Mouse (Mus musculus) ES-CJ7 (cell line): ENCODE measurements at regions not wholly inside any gene's neighbourhood (a gene's known extent, or its start where the extent isn't known, plus 50 kb on each side); places are given as distances from the start of the nearest gene placed in this dataset.

Experiments
- DNase-seq: peaks from one replicate; pipeline ENCODE4 v3.0.0; 2011; ENCODE audit warnings: low read depth, low spot score

DNA sequence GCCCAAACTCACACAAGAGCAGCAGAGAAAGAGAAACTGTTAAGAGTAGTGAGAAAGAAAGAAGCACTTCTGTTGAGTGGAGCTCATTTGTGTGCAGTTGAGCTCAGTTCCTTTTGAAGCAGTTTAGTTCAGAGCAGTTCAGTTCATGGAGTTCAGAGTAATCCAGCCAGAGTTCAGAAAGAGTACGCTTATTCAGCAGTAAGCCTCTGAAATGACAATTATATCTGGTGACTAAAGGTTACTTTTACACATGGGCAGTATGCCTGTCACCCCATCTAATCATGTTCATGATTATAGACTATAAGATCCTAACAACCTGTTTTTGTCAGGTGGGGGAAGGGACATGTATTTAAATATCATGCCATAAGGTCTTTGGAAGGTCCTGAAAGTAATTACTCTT lies 333.9 kb upstream of the Klf6 start:
- DNase-seq = no peak

DNA sequence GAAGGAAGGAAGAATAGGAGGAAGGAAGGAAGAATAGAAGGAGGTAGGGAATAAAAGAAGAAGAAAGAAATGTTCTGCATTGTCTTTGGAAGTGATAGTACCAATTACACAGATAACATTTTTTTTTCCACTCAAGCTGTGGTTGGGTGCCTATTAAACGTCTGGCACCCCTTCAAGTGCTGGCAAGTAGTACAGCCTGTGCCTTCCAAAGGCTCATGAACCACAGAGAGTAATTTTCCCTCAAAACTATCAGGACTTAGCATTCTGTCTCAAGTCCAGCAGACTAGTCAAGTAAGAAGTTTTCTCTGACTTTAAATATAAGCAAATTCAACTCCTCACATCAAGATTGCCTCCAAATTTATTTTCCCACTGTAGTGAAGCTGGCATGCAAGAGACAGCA lies 321.0 kb upstream of the Klf6 start:
- DNase-seq = no peak

DNA sequence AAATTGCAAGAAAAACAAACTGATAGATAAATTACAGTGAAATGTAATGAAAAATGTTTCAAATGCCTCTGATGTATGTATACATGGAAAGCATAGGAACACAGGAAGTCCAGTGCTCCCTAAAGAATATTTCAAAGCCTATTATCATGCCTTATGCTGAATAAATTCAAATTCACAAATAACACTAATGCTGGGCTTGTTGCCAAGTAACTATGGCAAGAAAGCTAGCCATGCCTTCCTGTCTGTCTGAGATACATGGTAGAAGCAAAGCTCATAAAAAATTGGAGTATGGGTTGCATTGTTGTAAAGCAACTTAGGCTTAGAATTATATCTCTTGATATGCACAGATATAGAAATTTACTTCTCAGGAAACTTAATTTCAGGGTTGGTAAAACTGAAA lies 315.8 kb upstream of the Klf6 start:
- no peak for DNase-seq

DNA sequence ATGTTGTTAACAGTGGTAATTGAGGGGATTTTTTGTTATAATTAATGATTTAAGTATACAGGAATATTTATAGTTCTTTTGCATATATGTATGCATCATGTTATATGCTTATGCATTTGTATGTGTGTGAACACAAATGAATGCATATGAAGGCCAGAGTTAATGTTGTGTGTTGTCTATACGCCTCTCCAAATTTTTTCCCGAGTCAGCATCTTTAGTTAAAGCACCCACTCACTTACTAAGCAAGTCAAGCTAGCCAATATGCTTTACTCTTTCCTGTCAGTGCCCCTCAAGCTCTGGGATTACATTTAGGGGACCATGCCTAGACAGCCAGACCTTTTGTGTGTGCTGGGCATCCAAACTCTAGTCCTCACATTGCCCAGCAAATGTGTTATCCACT lies 315.3 kb upstream of the Klf6 start:
- DNase-seq = no peak

DNA sequence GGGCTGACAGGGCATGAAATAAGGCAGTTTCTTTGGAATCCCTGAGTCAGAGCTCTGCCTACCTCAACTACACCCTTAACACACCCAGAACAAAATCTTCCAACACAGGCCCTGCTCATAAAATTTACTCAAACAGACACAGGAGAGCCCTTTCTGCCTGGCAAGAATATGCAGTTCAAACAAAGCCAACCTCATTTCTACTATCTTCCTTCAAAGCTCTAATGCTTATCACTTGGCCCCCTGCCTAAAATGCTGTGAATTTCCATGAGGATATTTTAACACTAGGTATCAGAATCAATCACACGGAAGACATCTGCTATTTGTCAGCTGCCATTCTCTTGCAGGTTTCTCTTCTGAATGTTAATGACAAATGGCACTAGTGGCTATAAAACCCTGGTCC lies 314.3 kb upstream of the Klf6 start:
- DNase-seq = no peak

DNA sequence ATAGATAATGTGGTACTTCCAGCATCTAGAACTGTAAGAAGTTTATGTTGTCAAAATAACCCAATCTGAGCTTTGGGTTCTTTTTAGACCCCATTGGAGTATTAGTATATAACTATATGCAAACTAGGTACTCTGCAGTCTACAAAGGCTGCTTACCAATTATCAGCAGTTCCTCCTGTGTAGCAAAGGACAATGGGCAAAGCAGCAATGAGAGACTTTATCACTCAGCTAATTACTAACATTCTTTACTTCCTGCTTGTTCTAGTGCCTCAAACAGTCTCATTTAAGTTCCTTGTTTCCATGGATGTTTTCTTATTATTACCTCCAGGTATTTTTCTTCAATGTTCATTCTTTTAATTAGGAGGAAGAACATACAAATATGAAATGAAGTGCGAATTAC lies 312.5 kb upstream of the Klf6 start:
- no peak for DNase-seq

DNA sequence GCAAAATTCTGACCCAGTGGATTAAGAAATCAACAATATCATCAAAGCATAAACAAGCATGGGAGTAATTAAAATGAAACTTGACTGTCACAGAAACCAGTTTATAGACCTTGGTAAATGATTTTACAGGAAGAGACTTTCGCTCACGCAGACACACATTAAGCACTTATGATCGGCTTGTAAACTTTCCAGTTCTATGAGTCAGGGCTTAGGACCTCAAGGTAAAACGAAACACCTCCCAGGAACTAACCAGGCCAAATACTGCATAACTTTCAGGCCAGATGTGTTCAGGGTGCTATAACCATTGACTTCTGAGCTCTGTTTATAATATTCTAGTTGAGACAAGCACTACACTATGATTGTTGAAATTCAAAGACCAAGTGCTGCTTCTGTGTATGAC lies 312.1 kb upstream of the Klf6 start:
- DNase-seq = no peak

DNA sequence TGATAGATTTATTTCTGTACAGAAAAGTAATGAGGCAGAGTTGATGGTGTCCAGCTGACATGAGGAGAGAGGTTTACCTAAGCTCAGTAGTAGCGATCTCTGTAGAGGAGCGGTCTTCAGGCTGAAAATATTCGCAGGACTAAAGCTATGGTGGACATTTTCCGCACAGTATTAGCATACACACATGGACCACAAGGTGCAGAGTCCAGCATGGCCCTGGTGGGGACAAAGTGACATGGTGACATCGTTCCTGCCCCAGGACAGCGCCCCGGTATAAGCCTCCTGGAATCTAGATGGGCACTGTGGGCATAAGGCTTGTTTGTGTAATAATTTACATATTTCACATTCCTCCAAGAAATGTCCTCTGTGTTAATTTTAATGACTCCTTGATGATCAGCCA lies 311.5 kb upstream of the Klf6 start:
- DNase-seq = no peak

DNA sequence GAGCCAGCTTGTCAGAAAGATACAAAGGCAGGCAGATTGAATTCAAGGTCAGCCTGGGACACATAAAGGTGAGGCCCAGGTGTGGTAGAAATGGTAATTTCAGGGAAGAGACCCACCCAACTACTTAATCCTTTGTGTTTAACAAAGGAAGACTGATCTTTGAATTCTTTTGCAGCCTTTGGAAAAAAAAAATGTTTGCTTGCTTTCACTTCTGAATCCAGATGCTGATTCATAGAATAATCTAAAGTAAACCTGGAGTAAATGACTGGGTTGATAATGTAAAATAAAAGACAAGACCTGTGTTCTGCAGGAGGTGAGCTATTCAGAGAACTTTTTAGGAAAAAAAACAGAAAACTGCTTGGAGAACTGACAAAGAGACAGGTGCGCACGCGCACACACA lies 310.9 kb upstream of the Klf6 start:
- DNase-seq = peak; percentile 93

DNA sequence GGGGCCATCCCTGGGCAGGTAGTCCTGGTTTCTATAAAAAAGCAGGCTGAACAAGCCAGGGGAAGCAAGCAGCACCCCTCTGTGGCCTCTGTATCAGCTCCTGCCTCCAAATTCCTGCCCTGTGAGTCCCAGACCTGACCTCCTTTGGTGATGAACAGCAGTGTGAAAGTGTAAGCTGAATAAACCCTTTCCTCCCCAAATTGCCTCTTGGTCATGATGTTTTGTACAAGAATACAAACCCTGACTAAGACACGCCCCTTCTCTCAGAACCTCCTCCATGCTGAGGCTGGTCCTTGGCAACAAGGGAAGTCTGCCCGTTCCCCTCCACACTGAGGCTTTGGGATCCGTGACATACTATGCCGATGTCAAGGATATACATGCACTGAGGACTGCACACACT lies 310.2 kb upstream of the Klf6 start:
- peak; percentile 84 for DNase-seq

DNA sequence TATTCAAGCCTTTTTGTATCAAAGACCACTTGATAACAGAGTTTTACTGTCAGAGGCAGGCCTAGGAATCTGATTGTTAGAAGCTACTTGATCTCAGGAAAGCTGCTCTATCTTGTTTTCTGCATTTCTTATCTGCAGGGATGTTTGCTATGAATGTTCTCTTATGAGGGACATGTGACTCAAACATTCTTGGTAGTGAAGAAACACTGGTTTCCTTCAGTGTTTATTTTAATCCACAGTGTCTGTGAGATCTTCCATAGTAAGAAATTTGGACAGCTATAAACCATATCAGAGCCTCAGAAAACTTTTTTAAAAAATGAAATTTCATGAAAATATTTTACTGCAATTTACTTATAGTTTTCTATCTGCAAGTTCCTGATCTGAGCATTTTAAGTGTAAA lies 307.8 kb upstream of the Klf6 start:
- DNase-seq = no peak

DNA sequence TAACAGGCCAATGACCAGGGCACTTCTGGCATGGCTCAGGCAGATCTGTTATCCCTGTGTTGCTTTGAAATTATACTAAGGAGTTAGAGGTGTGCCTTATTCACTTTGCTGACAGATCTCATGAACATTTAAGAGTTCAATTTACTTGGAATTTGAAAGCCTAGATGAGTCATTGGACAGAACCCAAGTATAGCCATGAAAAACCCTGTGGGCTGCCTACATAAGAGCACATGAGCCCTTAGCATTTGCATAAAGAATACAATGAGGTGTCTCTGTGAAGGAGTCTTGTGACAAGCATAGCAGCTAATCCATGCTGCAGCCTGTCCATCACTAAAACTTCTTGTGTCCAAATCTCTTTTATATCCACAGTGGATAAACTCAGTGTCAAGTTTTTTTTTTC lies 303.2 kb upstream of the Klf6 start:
- no peak for DNase-seq

DNA sequence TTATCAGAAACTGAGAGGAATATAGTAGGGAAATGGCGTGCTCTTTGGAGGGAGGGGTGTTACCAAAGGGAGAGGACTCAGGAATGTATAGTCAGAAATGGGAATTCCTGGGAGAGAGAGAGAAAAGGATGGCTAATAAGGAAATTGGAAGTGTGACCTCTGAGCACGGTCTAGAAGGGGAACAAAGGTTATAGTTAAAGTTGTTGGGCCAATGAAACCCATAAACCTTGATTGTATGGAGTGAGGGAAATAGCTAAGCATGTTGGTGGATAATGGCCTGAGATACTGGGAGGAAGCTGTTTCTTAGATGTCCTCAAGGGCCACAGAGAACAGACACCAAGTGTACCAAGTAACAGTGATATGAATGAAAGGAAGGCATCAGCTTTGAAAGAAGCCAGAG lies 294.8 kb upstream of the Klf6 start:
- DNase-seq = no peak

DNA sequence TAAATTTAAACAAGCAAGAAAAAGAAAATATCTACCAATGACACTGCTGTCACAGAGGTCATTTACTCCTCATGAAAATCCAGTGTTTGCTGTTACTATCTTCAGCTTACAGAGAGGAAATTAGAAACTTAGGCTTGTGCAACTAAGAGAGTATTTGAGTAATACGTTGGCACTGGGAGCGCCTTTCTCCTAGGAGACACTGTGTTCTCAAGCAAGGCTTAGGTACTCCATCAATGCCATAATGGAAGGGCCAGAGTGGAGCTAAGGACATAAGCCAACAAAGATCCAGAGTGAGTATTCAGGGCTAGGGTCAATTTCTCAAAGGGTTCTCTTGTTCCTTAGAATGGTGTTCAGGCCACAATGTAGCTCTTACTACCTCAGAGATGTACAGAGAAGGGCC lies 294.4 kb upstream of the Klf6 start:
- no peak for DNase-seq

DNA sequence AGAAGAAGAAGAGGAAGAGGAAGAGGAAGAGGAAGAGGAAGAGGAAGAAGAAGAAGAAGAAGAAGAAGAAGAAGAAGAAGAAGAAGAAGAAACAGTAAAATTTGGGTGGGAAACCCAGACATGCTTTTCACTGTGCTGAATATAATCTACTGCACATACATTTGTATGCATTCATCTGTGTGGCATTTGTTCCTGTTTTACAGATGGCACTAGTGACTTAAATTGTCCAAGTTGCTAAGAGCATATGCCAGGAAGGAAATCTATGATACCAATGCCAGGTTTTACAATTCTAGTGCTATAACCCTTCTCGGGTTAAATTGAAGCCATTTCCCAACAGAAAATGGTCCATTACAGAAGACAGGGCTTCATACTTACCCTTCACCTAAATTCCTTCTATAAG lies 291.7 kb upstream of the Klf6 start:
- DNase-seq = no peak

DNA sequence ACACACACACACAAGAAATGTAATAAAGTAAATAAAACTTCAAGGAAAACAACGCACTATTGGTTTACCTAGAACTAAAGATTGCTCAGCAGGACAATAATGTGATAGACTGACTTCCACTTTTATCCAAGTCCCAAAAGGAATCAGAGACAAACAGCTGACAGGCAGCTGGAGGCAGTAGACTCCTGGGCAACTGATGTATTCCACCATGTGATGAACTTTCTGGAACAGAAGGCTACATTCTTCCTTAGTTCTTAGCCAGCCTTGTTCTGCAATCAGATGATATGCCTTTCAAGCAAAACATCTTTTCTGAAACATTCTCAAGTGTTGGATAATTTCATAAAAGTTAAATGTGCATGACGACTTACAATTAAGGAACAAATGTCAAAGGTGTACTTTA lies 290.9 kb upstream of the Klf6 start:
- DNase-seq = no peak

DNA sequence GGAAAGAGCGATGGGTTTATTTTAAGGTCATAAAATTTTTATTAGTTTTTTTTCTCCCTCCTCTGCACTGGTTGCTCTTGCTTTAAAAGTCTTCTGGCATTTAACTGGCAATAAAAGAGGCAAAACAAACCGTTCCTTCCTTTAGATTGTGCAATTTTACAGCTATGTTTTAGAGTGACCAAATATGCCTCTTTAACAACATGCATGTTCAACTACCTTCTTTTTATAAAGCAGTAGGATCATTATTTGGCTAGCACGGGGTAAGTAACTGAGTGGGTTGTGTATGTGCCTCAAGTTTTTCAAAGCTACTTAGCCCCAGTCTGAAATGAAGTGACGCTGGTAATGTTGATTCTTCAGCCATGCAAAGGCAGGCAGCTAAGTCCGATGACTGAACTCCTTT lies 284.7 kb upstream of the Klf6 start:
- no peak for DNase-seq

DNA sequence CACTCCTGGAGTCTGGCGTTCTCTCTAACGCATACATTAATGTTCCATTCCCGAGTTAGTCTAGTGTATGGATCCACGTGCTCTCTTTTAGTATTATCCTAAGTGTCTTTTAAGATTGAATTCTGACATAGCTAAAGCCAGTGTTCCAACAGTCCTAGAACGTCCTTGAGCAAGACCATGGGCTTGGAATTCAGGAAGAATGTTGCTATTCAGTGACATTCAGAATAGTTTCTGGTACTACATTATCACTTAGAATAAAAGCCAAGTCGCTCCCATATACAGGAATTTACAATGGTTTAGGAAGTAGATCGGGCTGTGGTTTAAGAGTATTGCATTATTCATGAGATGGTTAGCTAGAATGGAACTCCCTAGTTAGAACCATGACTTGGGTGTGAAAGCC lies 277.6 kb upstream of the Klf6 start:
- peak; percentile 15 for DNase-seq

DNA sequence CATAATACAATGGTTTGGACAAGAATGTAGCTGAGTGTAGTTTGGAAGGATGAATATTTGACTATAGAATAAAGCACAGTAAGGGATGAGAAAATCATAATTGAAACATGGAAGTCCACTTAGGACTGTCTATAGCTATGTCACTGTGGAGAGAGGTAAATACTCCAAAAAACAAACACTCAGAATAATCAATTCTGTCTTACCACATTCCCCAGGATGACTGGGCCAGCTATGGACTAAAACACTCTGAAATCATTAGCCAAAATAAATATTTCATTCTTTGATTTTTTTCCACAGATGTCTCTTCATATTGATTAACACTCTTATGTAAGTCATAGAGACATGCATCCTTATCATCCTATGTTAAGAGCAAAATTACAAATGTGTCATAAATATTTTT lies 274.1 kb upstream of the Klf6 start:
- no peak for DNase-seq

DNA sequence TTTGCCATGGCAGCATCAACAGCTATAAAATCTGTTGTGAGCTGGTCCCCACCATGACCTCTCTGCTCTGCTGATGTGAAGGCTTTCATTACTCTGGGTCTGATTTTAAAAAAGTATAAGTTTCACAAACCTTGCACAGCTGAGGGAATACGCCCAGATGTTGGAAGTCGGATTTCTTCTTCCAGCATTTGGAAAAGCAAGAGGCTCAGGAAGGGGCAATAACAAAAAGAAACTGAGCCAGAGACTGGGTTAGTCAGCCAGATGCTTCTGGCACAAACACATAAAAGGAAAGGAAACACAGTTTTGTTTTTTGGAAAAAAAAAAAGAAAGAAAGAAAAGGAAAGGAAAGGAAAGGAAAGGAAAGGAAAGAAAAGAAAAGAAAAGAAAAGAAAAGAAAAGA lies 270.0 kb upstream of the Klf6 start:
- DNase-seq = no peak

DNA sequence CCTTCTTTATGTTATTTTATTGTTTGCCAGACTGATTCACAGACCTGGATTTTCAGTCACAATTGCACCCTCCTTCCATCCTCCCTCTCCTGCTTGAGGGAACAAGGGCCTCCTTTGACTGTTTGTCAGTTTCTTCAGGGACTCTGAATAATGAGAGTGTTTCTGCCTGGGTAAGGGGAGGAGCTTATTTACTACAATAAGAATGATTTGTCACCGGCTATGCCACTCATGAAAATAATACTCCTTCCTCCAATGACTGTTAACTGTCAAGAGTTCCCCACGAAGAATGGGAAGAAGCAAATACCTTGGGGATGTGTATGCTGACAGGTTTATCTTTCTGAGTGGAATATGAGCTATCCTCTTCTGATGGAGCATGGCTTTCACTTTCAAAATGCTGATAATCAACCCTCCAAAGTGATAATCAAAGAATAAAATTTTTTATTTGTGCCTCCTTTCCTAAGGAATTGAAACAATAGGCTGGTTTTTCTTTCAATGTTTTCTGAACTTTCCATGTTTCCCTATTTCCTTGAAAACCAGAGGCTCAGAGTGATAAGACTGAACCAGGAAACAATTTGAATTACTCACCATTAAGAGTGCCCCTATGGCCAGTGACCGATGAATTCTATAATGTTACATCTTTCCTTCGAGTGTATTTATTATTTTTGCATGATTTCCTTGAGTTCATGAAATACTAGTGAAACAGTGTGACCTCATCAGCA lies 269.3 kb upstream of the Klf6 start:
- no peak for DNase-seq

DNA sequence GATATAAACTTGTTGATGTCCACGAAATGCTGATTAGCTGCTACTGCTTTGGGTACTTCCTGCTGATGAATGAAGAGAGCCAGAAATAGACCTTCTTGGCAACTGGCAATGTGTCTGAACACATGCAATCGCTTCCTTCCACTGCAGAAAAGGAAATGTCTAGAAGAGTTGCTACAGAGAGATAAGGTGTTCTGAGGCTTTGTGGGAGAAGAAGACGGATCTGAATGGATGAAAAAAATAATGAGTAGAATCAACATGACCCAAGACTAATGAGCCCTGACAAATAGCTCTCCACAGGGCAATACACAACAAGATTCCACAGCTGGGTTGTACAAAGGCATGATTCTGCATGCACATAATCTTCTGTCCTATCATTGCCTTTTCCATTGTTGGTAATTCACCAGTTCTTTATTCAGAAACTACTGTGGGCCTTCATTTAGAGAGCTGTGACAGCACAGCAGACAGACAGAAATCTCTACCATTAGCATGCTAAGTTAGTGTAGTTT lies 268.7 kb upstream of the Klf6 start:
- no peak for DNase-seq

DNA sequence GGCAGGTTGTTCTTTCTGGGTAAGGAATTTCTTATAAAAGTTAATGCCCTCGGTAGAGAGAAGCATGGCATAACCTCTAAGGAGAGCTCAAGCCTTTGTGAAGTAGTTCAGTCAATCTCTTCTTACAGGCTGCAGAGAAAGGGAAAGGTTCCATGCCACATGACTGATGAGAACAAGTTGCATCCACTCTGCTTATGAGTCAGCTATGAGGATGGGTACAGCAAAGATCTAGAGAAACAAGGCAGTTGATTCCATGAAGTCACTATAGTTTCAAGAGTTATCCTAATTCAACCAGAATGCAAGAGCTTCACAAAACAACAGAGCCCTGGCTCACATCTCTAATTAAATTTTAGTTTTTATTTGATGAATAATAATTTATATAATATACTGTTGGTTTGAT lies 259.6 kb upstream of the Klf6 start:
- no peak for DNase-seq

DNA sequence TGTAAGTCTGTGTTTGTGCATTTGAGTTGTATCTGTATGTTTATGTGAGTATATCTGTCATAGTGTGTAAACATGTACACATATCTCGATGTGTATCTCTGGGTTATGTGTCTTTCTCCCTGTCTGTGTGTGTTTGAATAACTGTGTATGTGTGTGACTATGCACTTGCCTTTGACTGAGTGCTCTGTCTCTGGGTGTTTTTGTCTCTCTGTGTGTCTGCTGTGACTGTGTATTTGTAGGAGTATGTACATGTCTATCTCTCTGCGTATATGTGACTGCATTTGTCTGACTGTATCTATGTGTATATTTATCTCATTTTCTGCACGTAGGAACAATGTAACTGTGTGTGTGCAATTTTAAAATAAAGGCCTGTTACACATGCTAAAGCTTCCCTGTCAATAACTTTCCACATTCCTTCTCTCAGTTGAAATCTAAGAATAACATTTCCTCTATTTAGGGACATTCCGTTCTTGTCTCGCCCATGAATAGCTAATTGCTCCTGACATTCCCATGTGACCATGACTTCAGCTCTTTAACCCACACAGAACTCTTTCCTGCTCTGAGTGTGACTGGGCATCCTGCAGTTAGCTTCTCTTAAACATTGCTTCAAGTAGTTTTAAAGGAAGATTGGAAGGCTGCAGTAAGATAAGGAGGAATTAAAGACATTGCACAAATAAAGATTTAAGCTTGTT lies 257.2 kb upstream of the Klf6 start:
- DNase-seq = no peak
